Comparison of ENCODE assay signal across 17 mouse cellular contexts in genomic region chr6:76979247-76979850, GRCm38 (mm10).
DNase-seq lines count a peak whose midpoint lies in the region; ATAC-seq and TF ChIP-seq lines count a peak whose summit lies in the region.
"Had no signal": no experiment of that assay in that cellular context is flagged by ENCODE, and none has a peak within 500 bp of the region (broad histone marks: within the 10 kb centered on the region; RNA-seq: fewer than 3 reads in every experiment).

No protein-coding gene starts in this region.

- no peak overlapping the region for H3K9ac ChIP-seq in forebrain, embryonic 15.5 days (replicated peaks)
- H3K9ac ChIP-seq in forebrain, embryonic 13.5 days = no peak overlapping the region
- no peak overlapping the region for H3K9ac ChIP-seq in liver, adult 2 months (ENCODE audit: low read depth, low read length)
- no peak overlapping the region for H3K9ac ChIP-seq in stomach, postnatal 0 days (ENCODE audit: low read length)
- H3K9ac ChIP-seq: hindbrain, embryonic 15.5 days; liver, embryonic 12.5 days; neural tube, embryonic 15.5 days had no signal

- WGBS in forebrain, embryonic 15.5 days = 60% methylated on average over 5 of the region's 5 CpGs
- WGBS in forebrain, embryonic 13.5 days = 70% methylated on average over 5 of the region's 5 CpGs
- 45% methylated on average over 5 of the region's 5 CpGs for WGBS in liver, adult 2 months
- WGBS in stomach, postnatal 0 days = 47% methylated on average over 5 of the region's 5 CpGs

- no peak for TF ChIP-seq POLR2A in liver, adult 2 months (IDR thresholded peaks at IDR 0.05; ENCODE audit: extremely low read depth, insufficient read depth, low read length)
- no peak for TF ChIP-seq POLR2A in brain, embryonic 14.5 days (IDR thresholded peaks at IDR 0.05; ENCODE audit: borderline replicate concordance, extremely low read depth, insufficient read depth, insufficient read length, poor library complexity, severe bottlenecking)

- H3K9me3 ChIP-seq in forebrain, embryonic 15.5 days = no peaks in the 10 kb centered on the region
- no peaks in the 10 kb centered on the region for H3K9me3 ChIP-seq in forebrain, embryonic 13.5 days (replicated peaks)
- no peaks in the 10 kb centered on the region for H3K9me3 ChIP-seq in stomach, postnatal 0 days (ENCODE audit: control insufficient read depth, low read length)
- H3K9me3 ChIP-seq: hindbrain, embryonic 15.5 days; liver, embryonic 12.5 days; midbrain, embryonic 10.5 days; neural tube, embryonic 15.5 days had no signal

- TF ChIP-seq EP300 in stomach, postnatal 0 days (optimal IDR thresholded peaks at IDR 0.05) = no peak

- 0 out of 2 replicates have a peak, but pooled peaks have one; percentile 55 for ATAC-seq in forebrain, embryonic 15.5 days (replicated peaks)
- no peak; the same call in 1 of the 2 replicates for ATAC-seq in forebrain, embryonic 13.5 days
- 0 out of 2 replicates have a peak, but pooled peaks have one; percentile 56 for ATAC-seq in stomach, postnatal 0 days (ENCODE audit: low FRiP score, low TSS enrichment)
- ATAC-seq: liver, embryonic 12.5 days had no signal

- H3K27me3 ChIP-seq in forebrain, embryonic 15.5 days = no peaks in the 10 kb centered on the region
- no peaks in the 10 kb centered on the region for H3K27me3 ChIP-seq in forebrain, embryonic 13.5 days
- no peaks in the 10 kb centered on the region for H3K27me3 ChIP-seq in liver, adult 2 months (ENCODE audit: control insufficient read depth, insufficient read depth, low read length)
- no peaks in the 10 kb centered on the region for H3K27me3 ChIP-seq in stomach, postnatal 0 days (ENCODE audit: control insufficient read depth, insufficient read depth, low read length)
- H3K27me3 ChIP-seq: hindbrain, embryonic 15.5 days; liver, embryonic 12.5 days; neural tube, embryonic 15.5 days had no signal

- peaks cover 20% of the 10 kb centered on the region for H3K4me1 ChIP-seq in forebrain, embryonic 15.5 days
- H3K4me1 ChIP-seq in forebrain, embryonic 13.5 days = peaks cover 16% of the 10 kb centered on the region
- H3K4me1 ChIP-seq in liver, adult 2 months (ENCODE audit: control insufficient read depth, insufficient read depth, low read length) = no peaks in the 10 kb centered on the region
- no peaks in the 10 kb centered on the region for H3K4me1 ChIP-seq in stomach, postnatal 0 days (replicated peaks; ENCODE audit: control insufficient read depth, insufficient read depth)
- H3K4me1 ChIP-seq: hindbrain, embryonic 15.5 days; liver, embryonic 12.5 days had no signal

- H3K36me3 ChIP-seq in forebrain, embryonic 15.5 days = no peaks in the 10 kb centered on the region
- H3K36me3 ChIP-seq in forebrain, embryonic 13.5 days (ENCODE audit: poor library complexity, severe bottlenecking) = peaks cover 4% of the 10 kb centered on the region; the same call in 1 of the 2 replicates
- no peaks in the 10 kb centered on the region for H3K36me3 ChIP-seq in liver, adult 2 months (ENCODE audit: control insufficient read depth, insufficient read depth, low read length)
- H3K36me3 ChIP-seq in stomach, postnatal 0 days (ENCODE audit: control insufficient read depth, insufficient read depth, low read length) = no peaks in the 10 kb centered on the region
- H3K36me3 ChIP-seq: hindbrain, embryonic 15.5 days; liver, embryonic 12.5 days; midbrain, embryonic 10.5 days; neural tube, embryonic 15.5 days had no signal

- no peak overlapping the region for H3K27ac ChIP-seq in forebrain, embryonic 15.5 days (replicated peaks)
- no peak overlapping the region for H3K27ac ChIP-seq in forebrain, embryonic 13.5 days
- H3K27ac ChIP-seq in liver, adult 2 months (replicated peaks; ENCODE audit: insufficient read depth, low read depth, low read length) = no peak overlapping the region
- H3K27ac ChIP-seq in stomach, postnatal 0 days (replicated peaks) = no peak overlapping the region
- H3K27ac ChIP-seq: hindbrain, embryonic 15.5 days; liver, embryonic 12.5 days; midbrain, embryonic 10.5 days; neural tube, embryonic 15.5 days had no signal

- no peak overlapping the region for H3K4me2 ChIP-seq in forebrain, embryonic 15.5 days (replicated peaks)
- no peak overlapping the region for H3K4me2 ChIP-seq in forebrain, embryonic 13.5 days
- H3K4me2 ChIP-seq in stomach, postnatal 0 days (replicated peaks; ENCODE audit: low read depth) = no peak overlapping the region
- H3K4me2 ChIP-seq: hindbrain, embryonic 15.5 days; liver, embryonic 12.5 days; neural tube, embryonic 15.5 days had no signal

- peak; percentile 14 for DNase-seq in liver, adult 2 months (ENCODE audit: extremely low read depth, low read depth, low spot score)
- no peak for DNase-seq in liver
- peak; percentile 12 for DNase-seq in brain, embryonic 14.5 days (ENCODE audit: low read depth)
- DNase-seq in stomach, postnatal 0 days (ENCODE audit: low spot score) = peak; percentile 19
- no peak for DNase-seq in embryo, embryonic 10 days (ENCODE audit: low spot score)
- DNase-seq: adrenal gland, postnatal 14 days; gastrocnemius, postnatal 10 days; heart, postnatal 10 days; lung, postnatal 10 days; right cerebral cortex, postnatal 4 days; thymus, postnatal 25 days had no signal

- TF ChIP-seq CTCF in liver, adult 2 months (IDR thresholded peaks at IDR 0.05; ENCODE audit: low read depth, low read length) = no peak
- TF ChIP-seq CTCF in brain, embryonic 14.5 days (IDR thresholded peaks at IDR 0.05; ENCODE audit: borderline replicate concordance, extremely low read depth, insufficient read depth, insufficient read length) = no peak
- TF ChIP-seq CTCF in stomach, postnatal 0 days (IDR thresholded peaks at IDR 0.05; ENCODE audit: low read depth) = no peak

- no peak overlapping the region for H3K4me3 ChIP-seq in forebrain, embryonic 15.5 days
- H3K4me3 ChIP-seq in forebrain, embryonic 13.5 days = no peak overlapping the region
- H3K4me3 ChIP-seq in liver, adult 2 months (ENCODE audit: insufficient read depth, low read depth, low read length) = no peak overlapping the region
- no peak overlapping the region for H3K4me3 ChIP-seq in stomach, postnatal 0 days (ENCODE audit: low read depth, low read length)
- H3K4me3 ChIP-seq: hindbrain, embryonic 15.5 days; liver, embryonic 12.5 days; midbrain, embryonic 10.5 days; neural tube, embryonic 15.5 days had no signal

- no peaks in the 10 kb centered on the region for H3K79me2 ChIP-seq in liver, adult 2 months (ENCODE audit: control insufficient read depth, insufficient read depth, low read length)

Comparison
In these comparisons a context has a peak if more than half of its experiments do, and no peak if none do; other contexts are left out.
1. DNase-seq: peak in liver, adult 2 months (single experiment), brain, embryonic 14.5 days (single experiment) and stomach, postnatal 0 days (single experiment); none in liver (single experiment) and embryo, embryonic 10 days (single experiment).